Mouse (Mus musculus) intestine, embryonic 14.5 days (tissue): ENCODE measurements around the gene Ankrd9. TPM values are rescaled to one million over a fixed set of nuclear protein-coding genes. Genes with fewer than 3 reads are reported as not detected.

ENCODE experiments used
- ATAC-seq: fragments of 200-750 bp; cut with Nextera tagmentation; replicated peaks from 2 replicates; pipeline ENCODE4 v1.8.0; 2017; ENCODE audit warnings: low read depth, moderate number of reproducible peaks, moderate TSS enrichment, moderate library complexity; ENCODE audit not compliant: low FRiP score, low TSS enrichment
- DNase-seq: peaks from one replicate; pipeline ENCODE4 v3.0.0-alpha.2; 2018; ENCODE audit warnings: low spot score
- H3K27ac ChIP-seq: fragments of 300-500 bp; sonication (generic); 2 replicates; pipeline ENCODE4 v1.5.1; 2014; ENCODE audit warnings: low read depth, mild to moderate bottlenecking, control low read depth
- H3K27me3 ChIP-seq: fragments of 300-500 bp; sonication (generic); replicated peaks from 2 replicates; pipeline ENCODE4 v1.6.1; 2014; ENCODE audit warnings: low read length, control low read depth; ENCODE audit not compliant: control insufficient read depth, insufficient read depth
- H3K36me3 ChIP-seq: fragments of 300-500 bp; sonication (generic); 2 replicates; pipeline ENCODE4 v1.6.1; 2014; ENCODE audit warnings: low read length, control low read depth; ENCODE audit not compliant: control insufficient read depth, insufficient read depth
- H3K4me1 ChIP-seq: fragments of 300-500 bp; sonication (generic); replicated peaks from 2 replicates; pipeline ENCODE4 v1.6.1; 2014; ENCODE audit warnings: low read length, control low read depth, mixed read lengths; ENCODE audit not compliant: control insufficient read depth, insufficient read depth
- H3K4me2 ChIP-seq: fragments of 300-500 bp; sonication (generic); 2 replicates; pipeline ENCODE4 v1.6.1; 2014; ENCODE audit warnings: low read length
- H3K4me3 ChIP-seq: fragments of 300-500 bp; sonication (generic); 2 replicates; pipeline ENCODE4 v1.5.1; 2014; ENCODE audit warnings: low read depth, low read length, control low read depth, mixed read lengths
- H3K9ac ChIP-seq: fragments of 300-500 bp; sonication (generic); 2 replicates; pipeline ENCODE4 v1.6.1; 2014; ENCODE audit warnings: mild to moderate bottlenecking, low read length
- H3K9me3 ChIP-seq: fragments of 300-500 bp; sonication (generic); 2 replicates; pipeline ENCODE4 v1.6.1; 2016; ENCODE audit warnings: low read length, control low read depth; ENCODE audit not compliant: control insufficient read depth
- WGBS: fragments of 180-500 bp; shearing (Covaris S2); extraction: QIAGEN DNeasy Blood & Tissue Kit; methylation state at CpG from one replicate; pipeline ENCODE4 v1.1.7; 2014; 5-methylcytosine and 5-hydroxymethylcytosine counted together
- polyA plus RNA-seq: library from polyadenylated mRNA; unstranded; fragments of >200 nt; fragmentation: Nextera tagmentation; extraction: Ambion mirVana; gene quantifications from 2 replicates; pipeline ENCODE4 v1.2.1, GENCODE M21; 2014

Gene Ankrd9
- polyA plus RNA-seq, 1 experiment from 2014 or later: 17.8 TPM

DNA sequence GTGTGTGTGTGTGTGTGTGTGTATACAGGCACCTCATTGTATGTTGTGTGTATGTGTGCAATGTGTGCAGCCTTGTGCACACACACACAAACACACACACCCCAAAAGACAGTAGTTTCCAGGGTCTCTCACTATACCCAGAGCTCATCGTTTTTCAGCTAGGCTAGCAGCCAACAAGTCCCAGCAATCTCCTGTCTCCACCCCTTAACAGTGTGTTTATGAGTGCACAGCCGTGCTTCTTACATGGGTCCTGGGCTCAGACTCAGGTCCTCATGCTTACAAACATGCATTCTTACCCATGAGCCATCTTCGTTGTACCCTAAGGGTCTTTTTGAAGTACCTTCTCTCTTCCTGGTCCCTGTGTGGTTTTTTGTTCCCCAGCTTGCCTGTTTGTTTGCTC is 13.3 kb downstream of the Ankrd9 start:
- Histone ChIP-seq H3K36me3 (peaks cover 18% of the 10 kb centered on the region), H3K4me2 (no peak overlapping the region), H3K9me3 (no peaks in the 10 kb centered on the region), H3K4me1 (no peaks in the 10 kb centered on the region), H3K9ac (no peak overlapping the region), H3K4me3 (no peak overlapping the region), H3K27ac (no peak overlapping the region), H3K27me3 (no peaks in the 10 kb centered on the region)
- DNase-seq (no peak), ATAC-seq (no peak)
- 62% methylated on average over 3 of the region's 3 CpGs for WGBS

DNA sequence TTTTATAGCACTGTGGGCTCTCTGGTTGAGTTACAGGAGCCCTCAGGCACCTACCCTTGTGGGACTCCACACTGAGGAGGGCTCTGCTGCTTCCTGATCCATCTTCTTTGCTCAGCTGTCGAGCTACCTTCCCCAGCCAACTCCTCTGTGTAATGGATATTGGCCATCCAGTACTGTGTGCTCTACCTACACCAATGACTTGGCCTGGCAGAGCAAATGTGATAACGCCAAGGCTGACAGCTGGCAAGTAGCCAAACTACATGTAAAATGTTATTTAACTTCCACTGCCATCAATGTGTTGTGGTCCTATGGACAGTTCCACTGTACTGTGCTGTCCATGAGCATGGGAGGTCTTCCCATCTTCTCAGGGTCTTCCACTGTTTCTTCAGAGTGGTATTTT is 16.9 kb downstream of the Ankrd9 start:
- 72% methylated on average over 2 of the region's 2 CpGs for WGBS
- Histone ChIP-seq H3K36me3 (0 out of 2 replicates have a peak, but pooled peaks cover 8% of the 10 kb centered on the region), H3K4me2 (no peak overlapping the region), H3K4me3 (no peak overlapping the region), H3K4me1 (no peaks in the 10 kb centered on the region), H3K9me3 (no peaks in the 10 kb centered on the region), H3K9ac (no peak overlapping the region), H3K27me3 (no peaks in the 10 kb centered on the region), H3K27ac (no peak overlapping the region)
- ATAC-seq (no peak), DNase-seq (no peak)

DNA sequence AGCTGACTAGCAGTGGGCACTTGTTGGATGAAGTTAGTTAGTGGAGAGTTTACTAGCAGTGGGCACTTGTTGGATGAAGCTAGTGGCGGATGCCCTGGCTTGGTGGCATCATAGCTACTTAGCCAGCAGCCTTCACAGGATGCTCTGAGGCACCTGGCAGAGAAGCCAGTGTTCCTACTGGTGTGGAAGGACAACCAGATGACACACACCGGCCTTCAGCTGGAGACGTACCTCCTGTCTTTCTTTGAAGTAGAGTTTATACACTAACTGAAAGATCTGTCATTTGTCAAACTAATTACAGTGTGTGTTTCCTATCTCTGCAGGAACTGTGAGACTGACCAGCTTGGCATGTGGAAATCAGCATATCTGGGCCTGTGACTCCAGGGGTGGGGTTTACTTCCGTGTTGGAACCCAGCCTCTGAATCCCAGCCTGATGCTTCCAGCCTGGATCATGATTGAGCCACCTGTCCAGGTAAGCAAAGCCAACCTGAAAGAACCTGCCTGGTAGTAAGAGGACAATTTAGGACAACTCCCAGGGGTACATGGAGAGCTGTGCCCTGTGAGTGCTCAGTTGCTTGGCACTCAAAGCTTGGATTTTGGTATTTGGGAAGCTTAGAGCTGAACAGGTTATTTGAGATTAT is 24.4 kb downstream of the Ankrd9 start:
- Histone ChIP-seq H3K4me2 (no peak overlapping the region), H3K36me3 (peaks cover 8% of the 10 kb centered on the region), H3K4me3 (no peak overlapping the region), H3K9me3 (no peaks in the 10 kb centered on the region), H3K4me1 (no peaks in the 10 kb centered on the region), H3K27me3 (no peaks in the 10 kb centered on the region), H3K9ac (no peak overlapping the region), H3K27ac (no peak overlapping the region)
- WGBS: 67% methylated on average over 4 of the region's 4 CpGs
- DNase-seq (no peak), ATAC-seq (no peak)

DNA sequence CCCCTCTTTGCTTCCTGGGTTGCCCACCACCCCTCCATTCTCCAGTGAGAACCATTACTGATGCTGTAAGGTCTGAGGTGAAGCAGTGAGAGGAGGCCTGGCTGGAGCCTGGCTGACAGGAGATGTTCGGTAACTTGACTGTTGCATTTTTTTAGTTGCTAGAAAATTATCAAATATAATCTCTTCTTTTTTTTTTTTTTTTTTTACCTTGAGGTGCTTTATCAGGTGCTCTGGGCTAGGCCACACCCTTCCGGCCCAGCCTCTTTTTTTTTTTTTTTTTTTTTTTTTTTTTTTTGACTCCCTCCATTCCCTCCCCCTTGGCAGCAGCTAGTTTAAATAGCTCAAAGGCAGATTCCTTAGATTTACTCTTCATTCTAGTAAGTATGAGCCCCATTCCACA is 24.9 kb downstream of the Ankrd9 start:
- no peak for ATAC-seq
- 86% methylated on average over 2 of the region's 2 CpGs for WGBS

DNA sequence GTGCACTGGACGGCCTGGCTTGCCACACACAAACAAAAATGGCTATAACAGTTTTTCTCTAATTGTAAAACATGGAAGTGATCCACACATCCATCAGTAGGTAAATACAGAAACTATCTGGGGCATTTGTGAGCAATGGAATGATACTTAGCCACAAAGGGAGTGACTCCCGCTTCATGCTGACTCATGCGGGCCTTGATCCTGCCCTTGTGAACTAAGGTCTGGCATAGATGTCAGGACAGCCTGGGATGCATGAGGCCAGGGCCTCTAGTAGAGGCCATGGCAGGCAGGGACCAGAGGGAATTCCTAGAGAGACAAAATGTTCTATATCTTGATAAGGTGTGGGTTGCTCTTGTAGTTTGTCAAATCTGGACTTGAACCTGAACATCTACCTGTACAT is 25.4 kb downstream of the Ankrd9 start:
- H3K9ac ChIP-seq: no peak overlapping the region
- no peak overlapping the region for H3K27ac ChIP-seq
- H3K9me3 ChIP-seq: no peaks in the 10 kb centered on the region
- no peaks in the 10 kb centered on the region for H3K4me1 ChIP-seq
- no peak overlapping the region for H3K4me2 ChIP-seq
- H3K27me3 ChIP-seq: no peaks in the 10 kb centered on the region
- no peak overlapping the region for H3K4me3 ChIP-seq
- peaks cover 12% of the 10 kb centered on the region for H3K36me3 ChIP-seq
- WGBS: 91% methylated on average over 3 of the region's 3 CpGs
- no peak for ATAC-seq
- no peak for DNase-seq

More for the DNA sequence above, 24.9 kb downstream of the Ankrd9 start:
- H3K36me3 ChIP-seq: peaks cover 8% of the 10 kb centered on the region
- DNase-seq: no peak
- H3K9me3 ChIP-seq: no peaks in the 10 kb centered on the region
- no peak overlapping the region for H3K4me2 ChIP-seq
- H3K27me3 ChIP-seq: no peaks in the 10 kb centered on the region
- H3K4me3 ChIP-seq: no peak overlapping the region
- H3K9ac ChIP-seq: no peak overlapping the region
- no peaks in the 10 kb centered on the region for H3K4me1 ChIP-seq
- H3K27ac ChIP-seq: no peak overlapping the region

DNA sequence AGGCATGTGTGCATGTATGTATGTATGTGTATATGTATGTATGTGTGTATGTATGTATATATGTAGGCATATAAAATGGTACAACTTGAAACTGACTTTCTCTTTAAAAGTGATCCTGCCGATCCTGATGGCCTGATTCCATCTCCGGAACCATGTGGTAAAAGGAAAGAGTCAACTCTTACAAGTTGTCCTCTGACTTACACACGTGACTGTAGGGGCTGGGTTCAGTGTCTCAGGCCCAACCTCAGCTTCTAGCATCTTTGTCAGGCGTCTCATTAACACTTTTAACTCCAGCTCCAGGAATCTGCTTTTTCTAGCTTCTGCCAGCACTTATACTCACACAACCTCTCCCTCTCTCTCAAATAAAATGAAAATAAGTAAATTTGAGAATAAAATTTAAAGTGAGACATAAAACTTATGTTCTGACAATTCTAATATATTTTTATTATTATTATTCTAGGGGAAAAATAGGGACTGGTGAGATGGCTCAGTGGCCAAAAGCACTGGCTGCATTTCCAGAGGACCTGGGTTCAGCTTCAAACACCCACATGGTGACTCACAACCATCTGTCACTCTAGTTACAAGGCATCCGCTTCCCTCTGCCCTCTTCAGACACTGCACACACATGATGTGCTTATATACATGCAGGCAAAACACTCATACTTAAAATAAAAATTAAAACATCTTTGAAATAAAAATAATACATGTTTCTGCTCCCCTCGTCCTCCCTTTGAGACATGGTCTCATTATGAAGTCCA is 26.0 kb downstream of the Ankrd9 start:
- WGBS: 82% methylated on average over 6 of the region's 6 CpGs

DNA sequence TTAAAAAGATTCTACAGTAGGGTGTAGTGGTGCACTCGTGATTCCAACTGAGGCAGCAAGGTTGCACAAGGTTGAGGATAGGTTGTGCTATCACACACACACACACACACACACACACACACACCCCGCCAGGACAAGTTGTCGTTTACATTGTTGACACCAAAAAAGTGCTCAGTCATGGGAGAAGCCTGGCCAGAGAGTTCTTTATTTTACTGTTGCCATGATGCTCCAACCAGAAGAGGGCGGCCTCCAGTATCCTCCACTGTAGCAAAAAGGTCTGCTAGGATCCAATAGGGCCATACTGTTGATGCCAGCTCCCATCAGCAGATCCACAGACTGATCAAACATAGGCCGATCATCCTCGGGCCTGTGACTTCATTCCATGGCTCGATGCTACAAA is 27.6 kb downstream of the Ankrd9 start:
- H3K27ac ChIP-seq: no peak overlapping the region
- ATAC-seq (no peak), DNase-seq (no peak)
- no peak overlapping the region for H3K4me2 ChIP-seq
- 86% methylated on average over 7 of the region's 7 CpGs for WGBS
- H3K4me3 ChIP-seq: no peak overlapping the region
- no peaks in the 10 kb centered on the region for H3K4me1 ChIP-seq
- peaks cover 25% of the 10 kb centered on the region for H3K36me3 ChIP-seq
- no peak overlapping the region for H3K9ac ChIP-seq
- H3K27me3 ChIP-seq: no peaks in the 10 kb centered on the region
- no peaks in the 10 kb centered on the region for H3K9me3 ChIP-seq

More for the DNA sequence above, 26.0 kb downstream of the Ankrd9 start:
- Histone ChIP-seq H3K4me1 (no peaks in the 10 kb centered on the region), H3K9me3 (no peaks in the 10 kb centered on the region), H3K27ac (no peak overlapping the region), H3K9ac (no peak overlapping the region), H3K36me3 (peaks cover 16% of the 10 kb centered on the region), H3K4me3 (no peak overlapping the region), H3K4me2 (no peak overlapping the region), H3K27me3 (no peaks in the 10 kb centered on the region)
- DNase-seq: no peak
- no peak for ATAC-seq

DNA sequence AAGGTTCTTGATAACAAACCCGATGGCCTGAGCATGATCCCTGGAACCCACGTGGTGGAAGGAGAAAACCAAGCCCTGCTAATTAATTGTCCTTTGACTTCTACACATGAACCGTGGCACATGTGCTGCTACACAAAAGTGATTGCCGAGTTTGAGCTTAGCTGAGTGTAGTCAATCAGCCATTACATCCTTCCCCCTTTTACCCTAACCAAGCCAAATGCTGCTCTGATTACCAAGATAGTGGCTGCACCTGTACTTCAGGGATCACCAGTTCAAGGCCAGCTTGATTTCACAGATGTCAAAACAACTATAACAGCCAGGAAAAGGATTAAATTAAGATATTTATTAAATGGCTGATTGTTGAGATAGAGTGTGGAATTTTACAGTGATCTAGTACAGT is 28.7 kb downstream of the Ankrd9 start:
- no peak overlapping the region for H3K9ac ChIP-seq
- H3K4me2 ChIP-seq: no peak overlapping the region
- WGBS: 85% methylated on average over 4 of the region's 4 CpGs
- peaks cover 25% of the 10 kb centered on the region for H3K36me3 ChIP-seq
- H3K27me3 ChIP-seq: no peaks in the 10 kb centered on the region
- H3K9me3 ChIP-seq: no peaks in the 10 kb centered on the region
- no peak overlapping the region for H3K27ac ChIP-seq
- ATAC-seq (no peak), DNase-seq (no peak)
- H3K4me1 ChIP-seq: no peaks in the 10 kb centered on the region
- H3K4me3 ChIP-seq: no peak overlapping the region

DNA sequence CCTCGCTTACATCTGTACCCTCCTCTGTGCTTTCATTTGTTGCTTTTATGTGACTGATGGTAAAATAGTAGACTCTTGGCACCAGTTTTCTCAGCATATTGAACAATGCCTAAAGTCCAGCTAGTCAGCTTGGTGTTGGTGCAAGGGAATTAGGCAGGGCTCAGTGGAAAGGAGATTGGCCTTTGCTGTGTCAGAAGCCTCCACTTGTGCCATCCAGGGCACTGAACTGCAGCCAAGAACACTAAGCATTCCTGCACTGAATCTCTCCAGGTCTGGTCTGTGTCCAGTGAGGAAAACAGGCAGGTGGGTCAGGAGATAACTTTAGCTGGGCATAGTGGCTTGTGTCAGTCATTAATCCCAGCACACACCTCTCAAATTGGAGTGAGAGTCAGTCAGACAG is 29.4 kb downstream of the Ankrd9 start:
- DNase-seq (no peak), ATAC-seq (no peak)
- 84% methylated on average over 1 of the region's 1 CpGs for WGBS
- Histone ChIP-seq H3K9ac (no peak overlapping the region), H3K4me1 (no peaks in the 10 kb centered on the region), H3K27me3 (no peaks in the 10 kb centered on the region), H3K4me2 (no peak overlapping the region), H3K36me3 (peaks cover 25% of the 10 kb centered on the region), H3K9me3 (no peaks in the 10 kb centered on the region), H3K27ac (no peak overlapping the region), H3K4me3 (no peak overlapping the region)
